Mouse (Mus musculus): ENCODE measurements around the gene Hist1h2ag.
A peak's percentile ranks its signal among the peaks of the same experiment; 100 is the strongest.

The Hist1h2ag gene

DNA sequence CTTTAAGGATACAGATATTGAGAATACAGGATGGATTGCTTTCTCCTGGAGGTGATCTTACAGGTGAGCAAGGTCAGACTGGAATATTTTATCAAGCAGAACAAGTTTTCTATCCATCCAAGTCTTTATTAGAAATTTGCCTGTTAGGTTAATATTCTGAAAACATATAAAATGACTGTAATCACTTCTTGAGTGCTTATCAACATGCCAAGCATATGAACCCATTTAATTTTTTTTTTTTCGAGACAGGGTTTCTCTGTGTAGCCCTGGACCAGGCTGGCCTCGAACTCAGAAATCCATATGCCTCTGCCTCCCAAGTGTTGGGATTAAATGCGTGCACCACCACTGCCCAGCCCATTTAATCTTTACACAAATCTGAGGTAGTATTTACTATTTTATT lies 5.8 kb downstream of the Hist1h2ag start:
- no peak for DNase-seq (ENCODE audit: low spot score)

DNA sequence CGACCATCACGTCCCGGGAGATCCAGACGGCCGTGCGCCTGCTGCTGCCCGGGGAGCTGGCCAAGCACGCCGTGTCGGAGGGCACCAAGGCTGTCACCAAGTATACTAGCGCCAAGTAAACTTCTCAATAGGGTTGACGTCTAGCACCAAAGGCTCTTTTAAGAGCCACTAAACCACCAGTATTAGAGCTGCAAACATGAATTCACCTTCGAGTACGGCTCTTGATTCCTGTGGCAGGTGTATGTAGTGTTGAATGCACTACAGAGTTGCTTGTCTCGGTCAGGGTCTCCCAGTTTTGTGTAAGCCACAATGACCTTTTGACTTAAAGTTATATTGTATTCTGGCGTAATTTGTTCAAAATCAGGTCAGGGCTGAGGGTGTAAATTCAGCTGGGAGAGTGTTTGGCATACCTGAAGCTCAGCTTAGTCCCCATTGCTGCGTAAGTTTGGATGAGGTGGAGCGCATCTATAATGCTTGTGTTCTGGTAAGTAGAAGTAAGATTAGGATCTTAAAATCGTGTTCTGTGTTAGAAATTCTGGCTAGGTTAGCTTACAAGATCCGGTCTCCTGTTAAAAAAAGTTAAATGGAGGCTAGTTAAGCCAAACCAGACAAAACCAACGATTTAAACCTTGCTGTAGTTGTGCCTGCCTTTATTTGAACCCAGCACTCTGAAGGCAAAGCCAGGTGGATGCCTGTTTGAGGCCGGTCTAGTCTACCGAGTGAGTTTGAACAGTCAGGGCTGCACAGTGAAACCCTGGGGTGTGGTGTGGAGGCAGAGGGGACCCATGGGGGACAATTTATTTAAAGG lies 6.4 kb downstream of the Hist1h2ag start:
- DNase-seq (ENCODE audit: low spot score): peak; percentile 22

DNA sequence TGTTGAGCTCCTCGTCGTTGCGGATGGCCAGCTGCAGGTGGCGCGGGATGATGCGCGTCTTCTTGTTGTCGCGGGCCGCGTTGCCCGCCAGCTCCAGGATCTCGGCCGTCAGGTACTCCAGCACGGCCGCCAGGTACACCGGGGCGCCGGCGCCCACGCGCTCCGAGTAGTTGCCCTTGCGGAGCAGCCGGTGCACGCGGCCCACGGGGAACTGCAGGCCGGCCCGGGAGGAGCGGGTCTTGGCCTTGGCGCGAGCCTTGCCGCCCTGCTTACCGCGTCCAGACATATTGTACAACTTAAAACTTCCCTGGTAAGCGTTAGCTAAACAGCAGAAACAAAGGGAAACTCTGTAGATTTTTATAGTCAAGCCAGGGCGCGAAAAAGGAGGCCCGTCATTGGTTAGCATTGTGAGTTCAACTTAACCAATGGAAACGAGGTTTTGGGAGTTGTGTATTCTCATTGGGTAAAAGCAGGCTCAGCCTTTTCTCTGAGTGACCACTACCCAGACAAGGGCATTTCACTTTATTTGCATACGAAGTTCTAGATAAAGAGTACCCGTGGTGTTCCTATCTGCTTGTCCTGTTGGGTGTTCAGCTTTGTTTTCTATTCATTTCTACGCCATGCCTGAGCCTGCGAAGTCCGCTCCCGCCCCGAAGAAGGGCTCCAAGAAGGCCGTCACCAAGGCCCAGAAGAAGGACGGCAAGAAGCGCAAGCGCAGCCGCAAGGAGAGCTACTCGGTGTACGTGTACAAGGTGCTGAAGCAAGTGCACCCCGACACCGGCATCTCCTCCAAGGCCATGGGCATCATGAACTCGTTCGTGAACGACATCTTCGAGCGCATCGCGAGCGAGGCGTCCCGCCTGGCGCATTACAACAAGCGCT lies 7.2 kb downstream of the Hist1h2ag start, which contains the start of the genes Hist1h2ah and Hist1h2bk:
Hist1h2ah (minus strand) TSS at position 302 of the 882 bp plus-strand sequence.
Hist1h2bk (plus strand) TSS at position 604 of the 882 bp plus-strand sequence.
- DNase-seq (ENCODE audit: low spot score): peak; percentile 94

DNA sequence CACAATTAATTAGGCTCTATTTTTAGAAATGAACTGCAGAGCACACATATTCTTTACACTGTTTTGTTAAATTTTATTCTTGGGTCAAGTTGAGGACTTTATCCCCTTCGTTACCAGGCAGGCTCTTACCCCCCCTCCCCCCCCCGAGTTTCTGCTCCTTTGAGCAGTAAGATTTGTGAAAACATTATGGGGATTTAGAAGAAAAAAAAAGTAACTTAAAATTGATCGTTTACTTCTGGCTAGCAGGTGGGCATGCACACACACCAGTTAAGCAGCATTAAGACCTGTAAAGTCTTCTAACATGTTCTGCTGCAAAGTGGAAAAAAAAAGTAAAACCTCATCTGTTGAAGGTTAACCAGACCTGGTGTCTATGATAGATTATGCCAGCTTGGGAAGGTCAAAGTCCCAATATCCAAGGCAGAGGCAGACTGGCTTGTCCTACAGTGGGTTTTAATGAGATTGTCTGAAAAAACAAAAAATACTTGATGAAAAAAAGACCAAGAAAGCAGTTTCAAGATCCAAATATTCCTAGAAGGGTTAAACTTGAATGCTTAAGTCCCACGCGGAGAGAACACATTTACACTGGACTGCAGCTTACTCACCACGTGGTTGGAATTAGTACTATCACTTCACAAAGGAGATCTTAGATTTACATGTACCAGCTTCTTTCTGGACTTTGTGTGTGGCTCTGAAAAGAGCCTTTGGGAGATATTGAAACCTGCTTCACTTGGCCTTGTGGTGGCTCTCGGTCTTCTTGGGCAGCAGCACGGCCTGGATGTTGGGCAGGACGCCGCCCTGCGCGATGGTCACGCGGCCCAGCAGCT lies 8.1 kb downstream of the Hist1h2ag start:
- DNase-seq (ENCODE audit: low spot score): peak; percentile 43

DNA sequence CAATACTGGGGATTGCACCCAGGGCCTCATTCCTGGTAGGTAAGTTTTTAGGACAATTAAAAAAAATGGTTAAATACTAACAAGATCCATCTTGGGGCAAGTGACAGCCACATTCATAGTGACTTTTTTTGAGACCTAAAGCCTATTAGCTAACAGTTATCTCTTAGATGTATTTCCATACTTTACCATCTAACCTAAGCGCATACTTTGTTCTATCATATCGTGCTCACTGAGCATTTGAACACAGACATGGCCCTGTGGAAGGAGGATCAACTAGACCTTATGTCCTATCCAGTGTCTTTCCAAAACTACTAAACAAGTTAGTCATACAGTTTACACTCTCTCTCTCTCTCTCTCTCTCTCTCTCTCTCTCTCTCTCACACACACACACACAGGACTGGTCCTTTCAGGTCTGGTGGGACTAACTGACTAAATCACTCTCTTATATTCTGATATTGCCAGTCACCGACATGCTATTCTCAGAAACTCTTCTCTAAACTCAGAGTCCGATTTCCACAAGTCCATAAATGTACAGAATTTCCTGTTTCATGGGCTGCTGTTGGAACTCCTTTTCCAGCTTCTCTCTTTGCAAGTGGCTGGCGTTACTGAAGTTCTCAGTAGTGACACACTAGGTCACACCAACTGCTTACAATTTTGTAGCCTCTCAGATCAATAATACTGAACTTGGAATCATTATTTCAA lies 8.9 kb downstream of the Hist1h2ag start:
- DNase-seq (ENCODE audit: low spot score): no peak

DNA sequence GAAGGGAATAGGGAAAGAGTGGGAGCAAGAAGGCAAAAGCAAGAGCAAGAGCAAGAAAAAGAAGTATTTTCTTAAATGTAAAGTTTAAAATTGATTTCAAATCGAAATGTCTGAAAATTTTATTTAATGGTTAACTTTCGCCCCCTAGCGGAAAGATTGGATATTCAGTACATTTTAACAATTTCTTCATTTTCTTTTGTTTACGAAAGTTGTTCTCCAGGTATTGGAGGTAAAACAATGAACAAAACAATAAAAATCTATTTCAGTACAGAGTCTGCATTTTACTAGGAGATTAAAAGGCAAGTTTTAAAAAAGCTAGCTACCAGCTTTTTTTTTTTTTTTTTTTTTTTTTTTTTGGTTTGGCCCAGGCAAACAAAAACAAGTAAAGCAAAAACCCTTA lies 12.3 kb downstream of the Hist1h2ag start:
- DNase-seq (ENCODE audit: low spot score): peak; percentile 64

DNA sequence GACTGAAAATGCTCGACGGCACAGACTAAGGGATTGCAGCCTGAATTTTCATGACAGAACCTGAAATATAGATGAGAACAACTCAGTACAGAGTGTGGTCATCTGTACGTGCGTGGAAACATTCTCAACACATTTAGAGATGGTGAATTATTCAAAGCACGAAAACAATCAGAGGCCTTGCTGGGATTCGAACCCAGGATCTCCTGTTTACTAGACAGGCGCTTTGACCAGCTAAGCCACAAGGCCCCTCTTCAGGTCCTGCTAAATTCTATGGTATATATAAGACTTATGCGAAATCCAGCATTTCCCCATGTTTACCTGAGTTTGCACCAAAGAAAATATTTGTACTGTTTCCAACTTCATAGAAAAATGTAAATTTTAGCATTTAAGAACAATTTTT lies 12.8 kb downstream of the Hist1h2ag start:
- DNase-seq (ENCODE audit: low spot score): peak; percentile 75

DNA sequence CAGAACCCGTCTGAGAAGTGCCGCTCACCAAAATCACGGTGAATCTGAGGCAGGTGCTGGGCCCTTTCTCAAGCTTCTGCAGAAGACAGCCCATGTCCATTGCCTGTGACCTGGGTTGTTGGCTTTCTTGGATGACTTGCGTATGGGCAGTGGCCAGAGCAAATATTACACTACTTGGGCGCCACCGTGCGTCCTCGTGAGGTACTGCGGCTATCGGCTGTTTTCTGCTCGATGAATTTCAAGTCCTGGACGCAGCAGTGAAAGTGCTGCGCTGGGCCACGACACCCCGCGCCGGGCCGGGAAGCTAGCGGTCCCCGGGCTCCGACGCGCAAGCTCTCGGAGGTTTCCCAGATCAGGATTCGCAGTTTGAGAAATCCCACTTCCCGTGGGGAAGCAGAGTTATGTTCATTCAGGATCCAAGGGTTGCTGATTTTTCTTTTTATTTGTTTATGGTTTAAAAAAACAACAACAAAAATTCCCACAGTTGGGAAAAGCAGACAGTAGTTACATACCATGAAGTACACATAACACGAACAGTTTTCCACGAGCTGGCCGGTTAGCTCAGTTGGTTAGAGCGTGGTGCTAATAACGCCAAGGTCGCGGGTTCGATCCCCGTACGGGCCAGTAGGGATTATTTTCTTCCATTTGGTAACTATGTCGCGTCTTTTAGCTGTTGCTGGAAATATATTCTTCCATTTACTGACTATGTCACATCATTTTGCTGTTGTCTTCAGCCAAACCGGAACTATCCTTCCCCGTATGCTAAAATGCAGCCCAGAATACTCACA lies 13.9 kb downstream of the Hist1h2ag start:
- DNase-seq (ENCODE audit: low spot score): peak; percentile 95

DNA sequence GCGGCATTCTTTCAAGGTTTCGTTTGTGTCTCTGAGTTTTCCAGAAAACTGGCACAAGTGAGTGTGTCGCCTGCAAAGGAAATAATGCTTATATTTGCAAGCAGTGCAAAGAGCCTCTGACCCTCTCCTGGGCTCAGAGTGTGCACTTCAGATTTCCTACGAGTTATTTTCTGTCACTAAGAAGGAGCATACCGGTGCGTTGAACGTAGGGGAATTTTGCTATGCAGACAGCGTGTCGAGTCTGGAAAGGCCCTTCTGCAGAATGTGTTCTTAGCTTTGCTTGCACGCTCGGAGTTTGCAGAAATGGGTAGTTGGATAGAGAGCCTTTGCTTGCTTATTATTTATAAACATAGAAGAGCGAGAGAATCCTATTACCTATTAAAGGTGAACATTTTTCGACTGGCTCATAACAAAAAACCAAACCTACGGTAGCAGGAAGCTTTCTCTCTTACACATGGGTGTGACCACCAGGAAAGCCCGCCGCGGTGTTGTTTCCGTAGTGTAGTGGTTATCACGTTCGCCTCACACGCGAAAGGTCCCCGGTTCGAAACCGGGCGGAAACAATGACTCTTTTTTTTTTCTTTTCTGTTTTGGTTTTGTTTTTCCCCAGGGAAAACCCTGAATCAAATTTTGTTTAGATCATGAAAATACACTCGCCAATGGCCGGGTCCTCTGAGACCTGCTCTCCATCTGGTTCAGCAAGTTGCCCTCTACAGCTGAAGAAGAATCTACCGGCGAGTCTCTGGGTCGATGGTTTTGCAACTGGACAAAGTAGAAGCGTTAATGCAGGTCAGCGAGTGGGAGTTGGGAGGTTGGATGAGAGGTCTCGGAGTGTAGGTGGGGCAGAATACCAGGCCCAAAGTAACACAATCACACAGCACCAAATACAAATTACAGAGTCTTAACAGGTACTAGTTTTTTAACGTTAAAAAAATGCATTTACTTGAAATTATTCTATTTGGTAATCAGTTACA lies 16.4 kb downstream of the Hist1h2ag start:
- DNase-seq (ENCODE audit: low spot score): peak; percentile 89

DNA sequence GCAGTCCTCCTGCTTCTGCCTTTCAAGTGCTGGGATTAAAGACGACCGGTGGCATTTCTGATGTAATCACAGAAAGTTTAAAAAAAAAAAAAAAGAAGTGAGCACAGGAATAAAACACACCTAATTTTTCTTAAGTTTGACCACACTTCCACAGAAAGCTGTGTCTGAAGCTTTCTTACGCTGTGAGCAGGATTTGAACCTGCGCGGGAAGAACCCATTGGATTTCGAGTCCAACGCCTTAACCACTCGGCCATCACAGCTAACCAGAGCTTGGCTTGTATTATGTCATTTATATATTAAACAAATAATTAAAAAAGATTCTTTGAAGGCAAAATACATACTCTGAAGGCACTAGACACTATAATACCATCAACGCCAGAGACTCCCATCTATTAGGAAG lies 20.5 kb downstream of the Hist1h2ag start:
- peak; percentile 91 for DNase-seq (ENCODE audit: low spot score)

DNA sequence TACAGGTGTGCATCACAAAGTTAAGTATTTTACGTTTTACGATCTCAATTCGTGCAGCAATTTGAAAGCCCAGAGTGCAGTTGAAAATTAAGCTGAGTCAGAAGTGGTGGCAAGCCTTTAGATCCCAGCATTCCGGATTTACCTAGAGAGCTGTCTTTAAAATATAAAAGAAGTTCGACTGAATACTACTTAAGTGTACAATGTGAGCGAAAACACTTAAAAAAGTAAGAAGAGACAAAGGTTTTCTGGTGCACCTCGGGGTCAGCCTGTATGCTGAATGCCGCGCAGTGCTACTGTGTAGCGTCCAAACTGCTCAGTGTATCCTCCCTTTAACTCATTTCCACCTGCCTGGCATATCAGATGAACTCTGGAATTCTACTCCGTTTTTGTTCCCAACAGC lies 21.2 kb downstream of the Hist1h2ag start:
- peak; percentile 21 for DNase-seq (ENCODE audit: low spot score)

DNA sequence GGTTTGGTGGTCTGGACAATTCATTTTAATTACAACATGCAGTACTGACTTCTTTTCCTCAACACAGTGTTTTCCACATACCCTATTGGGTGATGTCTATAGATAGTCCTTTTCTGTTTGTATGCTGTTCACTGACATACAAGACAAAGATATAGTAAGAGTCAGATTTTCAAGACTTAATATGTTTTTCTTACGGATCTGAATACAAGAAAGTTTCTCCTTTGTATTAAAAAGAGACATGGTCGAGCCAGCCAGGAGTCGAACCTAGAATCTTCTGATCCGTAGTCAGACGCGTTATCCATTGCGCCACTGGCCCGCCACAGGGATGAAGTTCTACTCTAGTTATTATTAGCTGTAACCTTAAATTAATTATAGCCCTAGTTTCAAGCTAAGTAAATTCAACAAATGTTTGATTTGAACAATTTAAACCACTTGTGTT lies 21.8 kb downstream of the Hist1h2ag start:
- DNase-seq (ENCODE audit: low spot score): peak; percentile 79

DNA sequence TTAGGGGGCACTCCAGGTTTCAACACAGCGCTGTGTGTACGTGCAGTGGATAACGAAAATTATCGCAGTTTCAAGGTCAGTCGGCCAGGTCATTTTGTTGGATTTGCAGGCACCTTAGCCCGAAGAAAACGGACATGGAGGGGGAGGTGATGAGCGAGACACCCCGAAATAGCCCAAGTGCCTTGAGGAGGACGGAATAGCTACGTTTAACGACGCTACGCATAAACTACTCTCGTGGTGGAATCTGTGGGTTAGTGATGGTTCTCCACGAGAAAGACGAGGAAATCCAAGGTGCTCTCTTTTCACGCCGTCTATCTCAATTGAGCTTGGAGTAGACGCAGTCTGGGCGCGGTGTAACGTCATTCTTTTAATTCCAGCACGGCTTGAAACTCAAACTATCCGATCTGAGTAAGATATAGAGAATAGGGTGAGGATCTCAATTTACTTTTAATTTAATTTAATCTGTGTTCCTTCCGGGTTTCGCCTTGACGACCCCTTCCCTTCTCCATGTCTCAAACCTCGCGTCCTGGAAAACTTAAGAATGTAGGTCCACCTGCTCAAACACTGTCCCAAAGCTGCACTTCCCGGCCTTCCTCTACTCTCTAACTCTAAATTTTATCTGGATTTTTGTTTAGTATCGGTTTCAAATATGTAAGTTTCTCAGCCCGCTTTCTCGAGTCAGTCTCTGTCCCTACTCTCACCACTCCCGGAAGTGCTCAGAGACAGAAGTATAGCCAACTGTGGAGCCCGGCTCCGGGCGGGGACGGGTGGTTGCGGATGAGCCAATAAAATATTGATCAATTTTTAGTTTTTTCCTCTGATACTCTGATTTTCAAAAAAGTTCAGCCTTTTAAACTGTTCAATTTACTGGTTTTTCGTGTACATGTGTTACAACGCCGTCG lies 22.6 kb downstream of the Hist1h2ag start:
- no peak for DNase-seq (ENCODE audit: low spot score)

DNA sequence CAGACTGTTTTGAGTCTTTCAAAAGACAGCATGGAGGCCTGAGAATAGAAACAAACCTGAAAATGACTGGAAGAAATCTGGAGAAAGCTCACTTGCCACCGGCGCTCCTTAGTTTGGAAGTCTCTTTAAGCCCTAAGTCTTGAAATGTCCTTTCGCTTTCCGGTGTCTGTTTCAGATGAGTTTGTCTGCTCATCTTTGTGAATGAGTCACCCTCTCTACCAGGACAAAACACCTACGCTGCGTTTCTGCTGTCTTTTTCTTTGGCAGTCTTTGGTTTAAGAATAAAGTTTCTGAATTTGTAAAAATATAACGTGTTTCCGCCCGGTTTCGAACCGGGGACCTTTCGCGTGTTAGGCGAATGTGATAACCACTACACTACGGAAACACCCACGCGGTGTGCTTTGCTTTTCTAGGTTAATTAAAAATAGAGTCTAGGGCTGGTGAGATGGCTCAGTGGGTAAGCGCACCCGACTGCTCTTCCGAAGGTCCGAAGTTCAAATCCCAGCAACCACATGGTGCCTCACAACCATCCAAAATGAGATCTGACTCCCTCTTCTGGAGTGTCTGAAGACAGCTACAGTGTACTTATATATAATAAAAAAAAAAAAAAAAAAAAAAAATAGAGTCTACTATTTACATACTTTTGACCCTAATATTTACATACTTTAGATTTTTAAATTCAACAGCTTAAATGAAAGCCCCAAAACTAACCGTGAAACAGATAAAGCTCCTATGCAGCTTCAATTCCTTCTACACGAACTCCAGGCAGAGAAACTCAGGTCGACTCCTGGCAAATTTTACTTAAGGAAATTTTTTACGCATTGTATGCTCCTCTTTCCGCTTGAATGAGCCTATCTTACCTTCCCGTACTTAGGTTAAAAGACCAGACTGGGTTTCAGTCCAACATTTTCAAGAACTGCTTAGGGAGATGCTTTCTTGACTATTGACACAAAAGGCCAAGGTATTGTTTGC lies 27.0 kb downstream of the Hist1h2ag start:
- DNase-seq (ENCODE audit: low spot score): peak; percentile 91

DNA sequence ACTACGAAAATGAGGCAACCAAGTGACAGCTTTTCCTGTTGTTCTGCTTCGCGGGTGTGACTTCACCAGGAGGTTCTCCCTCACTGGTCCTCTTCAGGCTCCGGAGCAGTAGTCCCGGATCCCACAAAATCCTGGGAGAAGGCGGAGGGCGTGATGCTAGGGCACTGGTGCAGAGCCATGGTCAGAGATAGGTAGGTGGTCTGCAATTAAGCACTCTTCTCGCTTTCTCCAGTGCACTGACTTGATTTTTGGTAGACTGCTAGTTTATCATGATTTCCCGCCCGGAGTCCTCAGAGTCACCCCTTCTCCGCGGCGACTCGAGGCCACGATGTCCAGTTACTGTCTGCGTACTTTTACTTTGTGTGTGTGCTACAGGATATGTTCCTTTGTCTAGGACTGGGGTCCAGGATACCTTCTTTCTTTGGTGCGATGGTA lies 28.3 kb downstream of the Hist1h2ag start:
- peak; percentile 55 for DNase-seq (ENCODE audit: low spot score)

DNA sequence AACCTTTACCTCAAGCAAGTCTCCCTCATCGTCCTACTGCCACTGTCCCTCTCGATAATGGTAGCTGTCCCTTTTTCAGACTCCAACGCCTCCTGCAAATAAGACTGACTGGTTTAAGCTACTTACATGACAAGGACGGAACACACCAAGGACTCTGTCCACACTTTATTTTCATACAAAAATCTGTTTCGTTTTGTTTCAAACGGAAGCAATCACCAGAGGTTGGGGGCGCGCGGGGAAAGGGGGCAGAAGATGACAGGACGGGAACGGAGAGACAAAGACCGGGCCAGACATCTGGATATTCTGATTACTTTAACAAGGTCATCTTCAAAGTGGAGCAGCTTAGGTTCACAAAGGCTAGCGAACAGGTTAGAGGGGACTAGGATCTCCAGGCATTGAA lies 29.0 kb downstream of the Hist1h2ag start:
- no peak for DNase-seq (ENCODE audit: low spot score)

DNA sequence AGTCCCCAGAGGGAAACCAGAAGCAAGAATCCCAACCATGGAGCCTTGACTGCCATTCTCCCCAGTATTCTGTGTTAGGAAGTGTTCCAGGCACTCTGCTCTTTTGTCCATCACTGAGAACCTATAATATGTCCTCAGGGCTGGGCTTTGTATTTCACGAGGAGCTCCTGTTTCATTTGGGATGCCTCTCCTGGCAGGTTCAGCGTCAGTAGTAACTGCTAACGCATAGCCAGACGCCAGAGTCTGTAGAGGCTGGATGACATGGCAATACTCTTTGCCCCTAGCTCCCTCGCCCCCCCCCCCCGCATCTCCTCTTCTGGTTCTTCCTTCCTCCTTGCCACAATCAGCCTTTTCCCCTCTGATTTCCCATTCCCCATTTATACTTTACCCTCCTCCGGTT lies 33.1 kb downstream of the Hist1h2ag start, which contains the start of gene Prss16:
Prss16 (minus strand) TSS at position 101 of the 400 bp plus-strand sequence.
- DNase-seq (ENCODE audit: low spot score): no peak

Measured in MN1 (cell line).